Mouse (Mus musculus) heart, adult 2 months (tissue): ENCODE measurements at regions not wholly inside any gene's neighbourhood (a gene's known extent, or its start where the extent isn't known, plus 50 kb on each side); places are given as distances from the start of the nearest gene placed in this dataset.

Experiments used
- CTCF ChIP-seq: fragments of 200-600 bp; IDR thresholded peaks from 2 replicates; pipeline ENCODE4 v1.8.1; 2022; ENCODE audit warnings: antibody characterized with exemption, mild to moderate bottlenecking, moderate library complexity
- EP300 ChIP-seq: fragments of 200-500 bp; IDR thresholded peaks from 2 replicates; pipeline ENCODE4 v1.6.1; 2011; ENCODE audit warnings: low read depth, low read length, control low read depth; ENCODE audit not compliant: insufficient read depth
- POLR2A ChIP-seq: fragments of 200-500 bp; IDR thresholded peaks from 2 replicates; pipeline ENCODE4 v1.6.1; 2011; ENCODE audit warnings: mild to moderate bottlenecking, low read depth, low read length, control low read depth; ENCODE audit not compliant: insufficient read depth

GRCm38 (mm10) chrX:142469048-142469634 is 78.8 kb upstream of the Acsl4 start:
- TF ChIP-seq POLR2A: no peak
- TF ChIP-seq CTCF: no peak
- TF ChIP-seq EP300: no peak
